Mouse (Mus musculus): Measurements from ENCODE around the gene Cacng3. TPM values are rescaled to one million over a fixed set of nuclear protein-coding genes. Genes with fewer than 3 reads are reported as not detected.

The Cacng3 gene
- polyA plus RNA-seq, 1 experiment from 2014 or later = 0.17 TPM

DNA sequence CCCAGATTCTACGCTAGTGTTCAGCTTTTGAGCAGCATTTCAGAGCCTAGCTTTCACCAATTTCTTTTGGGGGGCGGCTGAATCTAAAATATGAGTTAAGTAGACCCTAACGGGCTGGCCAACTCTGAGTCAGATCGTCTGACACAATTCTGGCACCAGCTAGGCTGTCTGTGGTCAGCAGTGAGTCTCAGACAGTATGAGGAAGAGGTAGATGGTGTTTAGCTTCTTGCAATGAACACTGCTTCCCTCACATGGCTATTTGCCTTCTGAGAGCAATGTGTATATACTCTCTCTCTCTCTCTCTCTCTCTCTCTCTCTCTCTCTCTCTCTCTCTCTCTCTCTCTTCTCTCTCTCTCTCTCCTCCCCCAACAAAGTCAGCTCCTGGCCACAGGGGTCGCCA lies 37.3 kb upstream of the Cacng3 start:
- TF ChIP-seq CTCF (IDR thresholded peaks at IDR 0.05; ENCODE audit: low read depth) (no peak), EP300 (optimal IDR thresholded peaks at IDR 0.05) (no peak)
- Histone ChIP-seq H3K4me3 (ENCODE audit: low read depth, low read length) (no peak overlapping the region), H3K27me3 (ENCODE audit: control insufficient read depth, insufficient read depth, low read length) (no peaks in the 10 kb centered on the region), H3K9me3 (ENCODE audit: control insufficient read depth, low read length) (no peaks in the 10 kb centered on the region), H3K27ac (replicated peaks) (no peak overlapping the region), H3K4me1 (replicated peaks; ENCODE audit: control insufficient read depth, insufficient read depth) (no peaks in the 10 kb centered on the region), H3K36me3 (ENCODE audit: control insufficient read depth, insufficient read depth, low read length) (no peaks in the 10 kb centered on the region), H3K4me2 (replicated peaks; ENCODE audit: low read depth) (no peak overlapping the region), H3K9ac (ENCODE audit: low read length) (no peak overlapping the region)
- DNase-seq (ENCODE audit: low spot score) = no peak
- ATAC-seq (ENCODE audit: low FRiP score, low TSS enrichment) = no peak
- 70% methylated on average over 5 of the region's 5 CpGs for WGBS

DNA sequence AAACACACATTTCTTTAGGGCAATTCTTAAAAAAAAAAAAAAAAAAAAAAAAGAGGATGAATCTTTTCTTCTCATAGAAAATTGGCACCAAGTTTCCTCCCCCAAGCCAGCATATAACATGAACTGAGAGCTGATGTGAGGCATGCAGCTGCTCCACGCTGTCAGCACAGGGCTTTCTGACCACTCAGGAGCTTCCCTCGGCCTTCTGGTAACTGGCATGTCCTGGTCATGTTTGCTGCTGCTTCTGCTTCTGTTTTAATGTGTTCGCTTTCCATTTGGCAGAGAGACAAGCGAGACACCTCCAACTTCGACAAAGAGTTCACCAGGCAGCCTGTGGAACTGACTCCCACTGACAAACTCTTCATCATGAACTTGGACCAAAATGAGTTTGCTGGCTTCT lies 36.8 kb upstream of the Cacng3 start:
- no peak for ATAC-seq (ENCODE audit: low FRiP score, low TSS enrichment)

DNA sequence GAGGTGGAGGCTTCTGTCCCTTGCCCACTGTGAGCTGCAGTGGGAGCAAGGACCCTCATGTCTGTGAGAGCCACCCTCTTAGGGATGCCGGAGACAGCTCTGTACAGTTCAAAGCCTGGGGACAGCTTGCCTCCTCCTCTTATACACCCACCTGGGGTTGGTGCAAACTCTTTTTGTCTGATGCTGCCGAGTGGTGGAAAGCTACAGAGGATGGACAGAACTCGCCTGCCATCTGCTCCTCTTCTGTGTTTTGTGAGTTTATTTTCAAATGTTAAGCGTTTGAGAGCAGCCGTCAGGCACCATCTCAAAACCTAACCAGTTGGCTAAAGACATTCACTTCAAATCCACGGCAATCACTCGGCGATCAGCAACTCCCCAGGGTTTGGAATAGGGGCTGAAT lies 26.6 kb upstream of the Cacng3 start:
- Histone ChIP-seq H3K9ac (ENCODE audit: low read length) (no peak overlapping the region), H3K4me2 (replicated peaks; ENCODE audit: low read depth) (no peak overlapping the region), H3K36me3 (ENCODE audit: control insufficient read depth, insufficient read depth, low read length) (no peaks in the 10 kb centered on the region), H3K27ac (replicated peaks) (no peak overlapping the region), H3K27me3 (ENCODE audit: control insufficient read depth, insufficient read depth, low read length) (no peaks in the 10 kb centered on the region), H3K4me3 (ENCODE audit: low read depth, low read length) (no peak overlapping the region), H3K9me3 (ENCODE audit: control insufficient read depth, low read length) (no peaks in the 10 kb centered on the region), H3K4me1 (replicated peaks; ENCODE audit: control insufficient read depth, insufficient read depth) (no peaks in the 10 kb centered on the region)
- ATAC-seq (ENCODE audit: low FRiP score, low TSS enrichment) = no peak
- 82% methylated on average over 8 of the region's 8 CpGs for WGBS
- DNase-seq (ENCODE audit: low spot score) = no peak
- TF ChIP-seq CTCF (IDR thresholded peaks at IDR 0.05; ENCODE audit: low read depth) (no peak), EP300 (optimal IDR thresholded peaks at IDR 0.05) (no peak)

More for the DNA sequence above, 36.8 kb upstream of the Cacng3 start:
- Histone ChIP-seq H3K36me3 (ENCODE audit: control insufficient read depth, insufficient read depth, low read length) (no peaks in the 10 kb centered on the region), H3K27me3 (ENCODE audit: control insufficient read depth, insufficient read depth, low read length) (no peaks in the 10 kb centered on the region), H3K4me1 (replicated peaks; ENCODE audit: control insufficient read depth, insufficient read depth) (no peaks in the 10 kb centered on the region), H3K9me3 (ENCODE audit: control insufficient read depth, low read length) (no peaks in the 10 kb centered on the region), H3K4me3 (ENCODE audit: low read depth, low read length) (no peak overlapping the region), H3K9ac (ENCODE audit: low read length) (no peak overlapping the region), H3K4me2 (replicated peaks; ENCODE audit: low read depth) (no peak overlapping the region), H3K27ac (replicated peaks) (no peak overlapping the region)
- WGBS = 77% methylated on average over 5 of the region's 5 CpGs
- TF ChIP-seq CTCF (IDR thresholded peaks at IDR 0.05; ENCODE audit: low read depth) (no peak), EP300 (optimal IDR thresholded peaks at IDR 0.05) (no peak)
- DNase-seq (ENCODE audit: low spot score) = no peak

DNA sequence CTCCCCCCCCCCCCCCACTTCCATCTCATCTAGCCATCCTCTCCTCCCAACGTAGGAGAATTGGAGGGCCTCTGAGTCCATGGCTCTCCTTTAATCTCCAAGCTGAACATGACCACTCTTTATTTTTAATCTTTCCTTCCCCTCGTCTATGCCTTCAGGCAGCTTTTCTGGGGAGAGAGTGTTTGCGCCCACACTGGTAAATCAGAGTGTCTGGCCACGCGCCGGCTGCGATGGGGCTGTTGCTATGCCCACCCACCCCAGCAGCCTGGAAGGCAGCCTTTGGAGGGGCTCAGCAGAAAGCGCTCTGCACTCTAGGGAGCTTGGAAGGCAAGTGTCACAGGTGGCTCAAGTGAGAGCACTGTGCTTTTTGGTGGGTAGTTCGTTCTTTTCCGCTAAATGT lies 21.0 kb upstream of the Cacng3 start:
- 77% methylated on average over 10 of the region's 10 CpGs for WGBS
- Histone ChIP-seq H3K4me2 (replicated peaks; ENCODE audit: low read depth) (no peak overlapping the region), H3K9ac (ENCODE audit: low read length) (no peak overlapping the region), H3K27me3 (ENCODE audit: control insufficient read depth, insufficient read depth, low read length) (no peaks in the 10 kb centered on the region), H3K9me3 (ENCODE audit: control insufficient read depth, low read length) (no peaks in the 10 kb centered on the region), H3K4me3 (ENCODE audit: low read depth, low read length) (no peak overlapping the region), H3K4me1 (replicated peaks; ENCODE audit: control insufficient read depth, insufficient read depth) (no peaks in the 10 kb centered on the region), H3K27ac (replicated peaks) (no peak overlapping the region), H3K36me3 (ENCODE audit: control insufficient read depth, insufficient read depth, low read length) (no peaks in the 10 kb centered on the region)
- DNase-seq (ENCODE audit: low spot score) (no peak), ATAC-seq (ENCODE audit: low FRiP score, low TSS enrichment) (no peak)
- TF ChIP-seq CTCF (IDR thresholded peaks at IDR 0.05; ENCODE audit: low read depth) = no peak
- no peak for TF ChIP-seq EP300 (optimal IDR thresholded peaks at IDR 0.05)

DNA sequence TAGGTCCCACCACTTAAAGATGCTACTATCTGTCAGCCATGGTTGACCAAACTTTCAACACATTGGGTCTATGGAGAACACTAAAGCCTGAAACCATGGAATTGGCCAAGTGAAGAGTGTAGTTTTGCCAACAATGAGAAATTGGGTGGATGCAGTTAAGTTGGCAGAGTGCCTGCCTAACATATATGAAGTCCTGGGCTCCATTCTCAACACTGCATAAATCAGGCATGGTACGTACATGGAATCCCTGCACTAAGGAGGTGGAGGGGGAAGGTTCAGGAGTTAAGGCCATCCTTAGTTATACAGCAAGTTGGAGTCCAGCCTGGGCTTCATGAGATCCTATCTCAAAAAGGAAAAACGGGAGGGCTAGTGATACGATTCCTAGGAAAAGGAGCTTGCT lies 17.8 kb upstream of the Cacng3 start:
- TF ChIP-seq CTCF (IDR thresholded peaks at IDR 0.05; ENCODE audit: low read depth) (no peak), EP300 (optimal IDR thresholded peaks at IDR 0.05) (no peak)
- Histone ChIP-seq H3K9ac (ENCODE audit: low read length) (no peak overlapping the region), H3K27ac (replicated peaks) (no peak overlapping the region), H3K4me1 (replicated peaks; ENCODE audit: control insufficient read depth, insufficient read depth) (no peaks in the 10 kb centered on the region), H3K36me3 (ENCODE audit: control insufficient read depth, insufficient read depth, low read length) (no peaks in the 10 kb centered on the region), H3K9me3 (ENCODE audit: control insufficient read depth, low read length) (no peaks in the 10 kb centered on the region), H3K4me3 (ENCODE audit: low read depth, low read length) (no peak overlapping the region), H3K27me3 (ENCODE audit: control insufficient read depth, insufficient read depth, low read length) (no peaks in the 10 kb centered on the region), H3K4me2 (replicated peaks; ENCODE audit: low read depth) (no peak overlapping the region)
- 83% methylated on average over 3 of the region's 3 CpGs for WGBS
- DNase-seq (ENCODE audit: low spot score) = no peak
- no peak for ATAC-seq (ENCODE audit: low FRiP score, low TSS enrichment)

DNA sequence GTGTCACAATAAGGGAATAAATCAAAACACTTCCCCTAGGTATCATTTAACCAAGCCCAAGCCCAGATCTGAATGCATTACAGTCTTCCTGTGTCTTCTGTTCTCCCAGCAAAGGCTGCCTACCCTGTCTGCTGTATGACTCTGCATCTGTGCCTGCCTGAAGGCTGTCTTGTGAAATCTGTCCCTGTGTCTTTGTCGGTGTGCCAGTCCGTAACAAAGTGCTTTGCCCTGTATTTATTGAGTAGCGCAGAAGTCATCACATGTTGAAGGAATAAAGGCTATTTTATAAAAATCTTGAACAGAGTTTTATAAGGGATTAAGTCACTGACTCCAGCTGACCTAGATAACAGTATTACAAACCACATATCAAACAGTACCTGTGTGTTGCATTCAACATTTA lies 13.6 kb upstream of the Cacng3 start:
- DNase-seq (ENCODE audit: low spot score) (no peak), ATAC-seq (ENCODE audit: low FRiP score, low TSS enrichment) (no peak)
- Histone ChIP-seq H3K4me1 (replicated peaks; ENCODE audit: control insufficient read depth, insufficient read depth) (no peaks in the 10 kb centered on the region), H3K27me3 (ENCODE audit: control insufficient read depth, insufficient read depth, low read length) (no peaks in the 10 kb centered on the region), H3K36me3 (ENCODE audit: control insufficient read depth, insufficient read depth, low read length) (no peaks in the 10 kb centered on the region), H3K27ac (replicated peaks) (no peak overlapping the region), H3K9ac (ENCODE audit: low read length) (no peak overlapping the region), H3K9me3 (ENCODE audit: control insufficient read depth, low read length) (no peaks in the 10 kb centered on the region), H3K4me3 (ENCODE audit: low read depth, low read length) (no peak overlapping the region), H3K4me2 (replicated peaks; ENCODE audit: low read depth) (no peak overlapping the region)
- TF ChIP-seq CTCF (IDR thresholded peaks at IDR 0.05; ENCODE audit: low read depth) (no peak), EP300 (optimal IDR thresholded peaks at IDR 0.05) (no peak)
- WGBS = 88% methylated on average over 3 of the region's 3 CpGs

All from stomach, postnatal 0 days (tissue).